8 mouse cellular contexts compared by ENCODE assay signal in the genomic region with DNA sequence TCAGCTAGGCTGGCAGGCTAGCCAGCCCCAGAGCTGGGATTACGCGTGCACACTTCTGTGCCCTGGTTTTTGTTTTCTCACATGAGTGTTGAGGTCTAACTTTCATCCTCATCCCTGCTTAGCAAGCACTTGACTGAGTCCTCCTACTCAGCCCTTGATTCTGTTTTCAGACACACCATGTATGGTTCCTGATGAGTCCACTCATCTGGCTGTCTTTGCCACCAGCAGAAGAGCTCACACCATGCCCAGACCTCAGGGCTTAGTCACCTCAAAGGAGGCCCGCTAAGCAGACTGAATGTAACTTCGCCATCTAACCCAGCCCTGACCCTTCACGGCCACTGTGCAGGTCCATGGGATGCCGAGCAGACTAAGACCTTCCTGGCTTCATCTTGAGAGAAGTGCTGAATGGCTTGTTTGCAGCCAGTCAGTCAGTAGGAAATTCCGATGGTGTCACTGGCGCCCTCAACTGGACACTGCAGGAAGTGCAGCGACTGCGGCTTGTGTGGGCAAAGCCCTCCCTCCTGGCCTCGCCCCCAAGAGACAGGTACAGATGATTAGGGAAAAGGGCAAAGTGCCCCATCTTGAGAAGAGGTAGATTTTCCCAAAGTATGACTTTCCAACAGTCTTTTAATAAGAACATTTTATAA.
DNase-seq lines count a peak whose midpoint lies in the region; ATAC-seq and TF ChIP-seq lines count a peak whose summit lies in the region.

No protein-coding gene starts in this region.

- H3K9me3 ChIP-seq in ES-E14 (ENCODE audit: control insufficient read depth, insufficient read depth, low read depth, low read length) = no peaks in the 10 kb centered on the region

- no peaks in the 10 kb centered on the region for H3K4me1 ChIP-seq in ES-E14 (ENCODE audit: control insufficient read depth in 2 of 2, insufficient read depth in 2 of 2, low read length in 2 of 2, poor library complexity in 1 of 2)

- no peak overlapping the region for H3K27ac ChIP-seq in ES-E14 (ENCODE audit: insufficient read depth, low read depth, low read length, poor library complexity, severe bottlenecking)

- no peak overlapping the region for H3K4me3 ChIP-seq in ES-E14 (ENCODE audit: insufficient read depth in 1 of 2, low read depth in 1 of 2, low read length in 2 of 2, poor library complexity in 1 of 2, severe bottlenecking in 1 of 2)

- no peaks in the 10 kb centered on the region for H3K36me3 ChIP-seq in ES-E14 (ENCODE audit: control insufficient read depth, insufficient read depth, low read length, poor library complexity, severe bottlenecking)

- in situ Hi-C loops in ES-E14 (cut with MboI; ENCODE audit: low sequenced_read_pairs in 2 of 2, unreplicated experiment in 2 of 2) = loop anchor here in 1 of 2 experiments (25.0 kb wide), 1 partner anchor 286 kb away; no protein-coding TSS in a partner anchor

- no peak for ATAC-seq in inflammation-experienced regulatory T-cells, adult 6 months

- DNase-seq in ES-E14 (ENCODE audit: low read depth, low spot score) = peak; percentile 71
- peak; percentile 88 for DNase-seq in adrenal gland, postnatal 10 days
- DNase-seq in embryo, embryonic 11 days = peak; percentile 69
- DNase-seq in heart, adult 9 months (ENCODE audit: low spot score in 2 of 2) = peak; percentile 26 to 75
- DNase-seq in layer of hippocampus, adult 9-10 months (ENCODE audit: low spot score) = peak; percentile 73
- peak; percentile 80 for DNase-seq in lung, postnatal 10 days
- peak; percentile 75 for DNase-seq in right cerebral cortex, postnatal 4 days

- H3K9ac ChIP-seq in ES-E14 (ENCODE audit: insufficient read depth, low read depth, low read length, poor library complexity, severe bottlenecking) = no peak overlapping the region

TF ChIP-seq in ES-E14, 5 proteins besides CTCF, POLR2A, EP300 and RAD21:
- TF ChIP-seq CHD2 (IDR thresholded peaks at IDR 0.05; ENCODE audit: low read depth, low read length) (no peak), HCFC1 (IDR thresholded peaks at IDR 0.05; ENCODE audit: borderline replicate concordance, insufficient read depth, low read length) (no peak), ZC3H11A (IDR thresholded peaks at IDR 0.05; ENCODE audit: borderline replicate concordance, low read depth, low read length) (peak; percentile 66; the same call in 1 of the 2 replicates), MAFK (IDR thresholded peaks at IDR 0.05; ENCODE audit: insufficient read depth, low read depth, low read length) (peak; percentile 58; the same call in 1 of the 2 replicates), ZNF384 (IDR thresholded peaks at IDR 0.05; ENCODE audit: low read depth, low read length) (no peak)
